Comparison of ENCODE assay signal across 8 mouse cellular contexts in genomic region chr8:111643264-111644141, GRCm38 (mm10). TPM values are rescaled to one million over a fixed set of nuclear protein-coding genes. Genes with fewer than 3 reads are reported as not detected.
DNase-seq lines count a peak whose midpoint lies in the region; ATAC-seq lines count a peak whose summit lies in the region.

Zfp1 (plus strand) TSS chr8:111643401.

- peak within 1 kb of the TSS; percentile 47 for H3K4me2 ChIP-seq in forebrain, embryonic 11.5 days (ENCODE audit: low read depth, low read length, severe bottlenecking)
- H3K4me2 ChIP-seq in heart, embryonic 16.5 days (ENCODE audit: low read depth, low read length), result peak within 1 kb of the TSS; percentile 86
- H3K4me2 ChIP-seq in liver, embryonic 15.5 days, result peak within 1 kb of the TSS; percentile 100
- peak within 1 kb of the TSS; percentile 57 for H3K4me2 ChIP-seq in neural tube, embryonic 12.5 days (replicated peaks)

- peak within 1 kb of the TSS; percentile 65 for H3K4me3 ChIP-seq in forebrain, embryonic 11.5 days (ENCODE audit: low read depth, low read length)
- peak within 1 kb of the TSS; percentile 98 for H3K4me3 ChIP-seq in heart, embryonic 16.5 days (ENCODE audit: low read length)
- peak within 1 kb of the TSS; percentile 78 for H3K4me3 ChIP-seq in liver, embryonic 15.5 days (replicated peaks)
- H3K4me3 ChIP-seq in neural tube, embryonic 12.5 days, result peak within 1 kb of the TSS; percentile 74

- 0 out of 2 replicates have a peak, but pooled peaks cover 1% of the 10 kb centered on the region for H3K4me1 ChIP-seq in forebrain, embryonic 11.5 days (replicated peaks; ENCODE audit: control insufficient read depth, insufficient read depth, low read length)
- peaks cover 13% of the 10 kb centered on the region for H3K4me1 ChIP-seq in heart, embryonic 16.5 days (ENCODE audit: control insufficient read depth, insufficient read depth, low read length)
- H3K4me1 ChIP-seq in liver, embryonic 15.5 days (replicated peaks), result peaks cover 41% of the 10 kb centered on the region
- peaks cover 9% of the 10 kb centered on the region for H3K4me1 ChIP-seq in neural tube, embryonic 12.5 days

- H3K27me3 ChIP-seq in forebrain, embryonic 11.5 days (ENCODE audit: control insufficient read depth, insufficient read depth, low read length), result no peaks in the 10 kb centered on the region
- no peaks in the 10 kb centered on the region for H3K27me3 ChIP-seq in heart, embryonic 16.5 days (ENCODE audit: control insufficient read depth, insufficient read depth, low read length)
- H3K27me3 ChIP-seq in liver, embryonic 15.5 days, result peaks cover 6% of the 10 kb centered on the region; the same call in 1 of the 2 replicates
- H3K27me3 ChIP-seq in neural tube, embryonic 12.5 days (replicated peaks), result no peaks in the 10 kb centered on the region

- DNase-seq in CD8-positive naive resting alpha-beta T cell, adult 2 months (ENCODE audit: low read depth in 2 of 2, low spot score in 2 of 2), result peak; percentile 88 to 89
- DNase-seq in c-Kit-positive CD71-negative TER-119-negative erythroid progenitor cells, embryonic 14.5 days (ENCODE audit: low read depth), result peak; percentile 82
- peak; percentile 94 for DNase-seq in forebrain, embryonic 11.5 days (ENCODE audit: low spot score)
- peak; percentile 95 for DNase-seq in kidney, postnatal 36 days
- DNase-seq in telencephalon, adult 2 months (ENCODE audit: low read depth, low spot score), result peak; percentile 96

- H3K36me3 ChIP-seq in forebrain, embryonic 11.5 days (ENCODE audit: control insufficient read depth, insufficient read depth, low read length), result no peaks in the 10 kb centered on the region
- no peaks in the 10 kb centered on the region; the same call in 1 of the 2 replicates for H3K36me3 ChIP-seq in heart, embryonic 16.5 days (ENCODE audit: control insufficient read depth, insufficient read depth)
- no peaks in the 10 kb centered on the region for H3K36me3 ChIP-seq in liver, embryonic 15.5 days (replicated peaks)
- no peaks in the 10 kb centered on the region for H3K36me3 ChIP-seq in neural tube, embryonic 12.5 days

- H3K27ac ChIP-seq in forebrain, embryonic 11.5 days (ENCODE audit: low read depth, low read length), result peak within 1 kb of the TSS; percentile 73
- H3K27ac ChIP-seq in heart, embryonic 16.5 days (ENCODE audit: low read length), result peak within 1 kb of the TSS; percentile 98
- peak within 1 kb of the TSS; percentile 94 for H3K27ac ChIP-seq in liver, embryonic 15.5 days (replicated peaks)
- peak within 1 kb of the TSS; percentile 80 for H3K27ac ChIP-seq in neural tube, embryonic 12.5 days

- peak within 1 kb of the TSS; percentile 81 for H3K9ac ChIP-seq in forebrain, embryonic 11.5 days (ENCODE audit: low read length)
- H3K9ac ChIP-seq in heart, embryonic 16.5 days (ENCODE audit: low read length), result peak within 1 kb of the TSS; percentile 99
- H3K9ac ChIP-seq in liver, embryonic 15.5 days, result peak within 1 kb of the TSS; percentile 80
- H3K9ac ChIP-seq in neural tube, embryonic 12.5 days, result peak within 1 kb of the TSS; percentile 81

- no peaks in the 10 kb centered on the region for H3K9me3 ChIP-seq in forebrain, embryonic 11.5 days (ENCODE audit: control insufficient read depth, low read length)
- H3K9me3 ChIP-seq in heart, embryonic 16.5 days (replicated peaks; ENCODE audit: control insufficient read depth, low read length), result no peaks in the 10 kb centered on the region
- H3K9me3 ChIP-seq in liver, embryonic 15.5 days (replicated peaks), result no peaks in the 10 kb centered on the region
- no peaks in the 10 kb centered on the region for H3K9me3 ChIP-seq in neural tube, embryonic 12.5 days

- WGBS in forebrain, embryonic 11.5 days, result under 1% methylated on average over 75 of the region's 75 CpGs
- under 1% methylated on average over 73 of the region's 75 CpGs for WGBS in heart, embryonic 16.5 days
- WGBS in liver, embryonic 15.5 days (ENCODE audit: insufficient replicate concordance), result under 1% methylated on average over 74 of the region's 75 CpGs
- WGBS in neural tube, embryonic 12.5 days, result under 1% methylated on average over 75 of the region's 75 CpGs

- peak; percentile 97 for ATAC-seq in forebrain, embryonic 11.5 days (replicated peaks; ENCODE audit: low FRiP score)
- peak; percentile 98 for ATAC-seq in heart, embryonic 16.5 days (replicated peaks; ENCODE audit: extremely low read depth, insufficient read depth, low FRiP score)
- peak; percentile 95 for ATAC-seq in liver, embryonic 15.5 days (ENCODE audit: insufficient read depth)
- ATAC-seq in neural tube, embryonic 12.5 days (ENCODE audit: low FRiP score, low read depth), result peak; percentile 99

RNA-seq across cellular contexts. Expression of gene Zfp1, which starts in this region (rescaled TPM):
- 21.8 and 25.0 TPM in 2 replicates for polyA plus RNA-seq in forebrain, embryonic 11.5 days (2014; fragmentation: Nextera tagmentation; extraction: Ambion mirVana)
- 15.5 and 16.7 TPM in 2 replicates for polyA plus RNA-seq in heart, embryonic 16.5 days (2015; fragmentation: Nextera tagmentation; extraction: Ambion mirVana)
- polyA plus RNA-seq in liver, embryonic 15.5 days (2015; fragmentation: Nextera tagmentation; extraction: Ambion mirVana), result 4.0 and 4.9 TPM in 2 replicates
- 22.0 and 25.4 TPM in 2 replicates for polyA plus RNA-seq in neural tube, embryonic 12.5 days (2016; fragmentation: Nextera tagmentation; extraction: Ambion mirVana)

Comparison
In these comparisons a context has a peak if more than half of its experiments do, and no peak if none do; other contexts are left out.
1. Peak in every context shown above with its lines: DNase-seq, ATAC-seq, H3K4me3 ChIP-seq and H3K27ac ChIP-seq.
2. H3K4me2 ChIP-seq: peak in every context shown above with its lines; median percentile 100 in liver, embryonic 15.5 days; 86 in heart, embryonic 16.5 days; 57 in neural tube, embryonic 12.5 days; 47 in forebrain, embryonic 11.5 days.